Mouse (Mus musculus) right cerebral cortex, postnatal 36 days (tissue): ENCODE results near the gene Btbd16.

Experiments
- DNase-seq, 2 experiments: peaks; one replicate each; pipeline ENCODE4 v3.0.0; 2022; ENCODE audit warnings: low spot score in 2 of 2, mixed read lengths in 1 of 2

Btbd16 gene

GRCm38 (mm10) chr7:130773914-130774630 lies at the start of gene Btbd16:
Gene Btbd16 (plus strand): TSS chr7:130774069.
- no peak for DNase-seq

- DNase-seq: no peak
Measured at GRCm38 (mm10) chr7:130726185-130726584, 47.7 kb upstream of the Btbd16 start.

GRCm38 (mm10) chr7:130726724-130727422 lies 47.0 kb upstream of the Btbd16 start:
- no peak for DNase-seq

- no peak for DNase-seq
Measured at GRCm38 (mm10) chr7:130727560-130727959, 46.3 kb upstream of the Btbd16 start.

GRCm38 (mm10) chr7:130731792-130732191 lies 42.1 kb upstream of the Btbd16 start:
- no peak for DNase-seq

GRCm38 (mm10) chr7:130732908-130733307 lies 41.0 kb upstream of the Btbd16 start:
- DNase-seq: no peak

- no peak for DNase-seq
Measured at GRCm38 (mm10) chr7:130733423-130733822, 40.4 kb upstream of the Btbd16 start.

GRCm38 (mm10) chr7:130734195-130734787 lies 39.6 kb upstream of the Btbd16 start:
- DNase-seq: no peak

- DNase-seq: no peak
Measured at GRCm38 (mm10) chr7:130741099-130741498, 32.8 kb upstream of the Btbd16 start.

GRCm38 (mm10) chr7:130743239-130744025 lies 30.4 kb upstream of the Btbd16 start:
- no peak for DNase-seq

GRCm38 (mm10) chr7:130749165-130749564 lies 24.7 kb upstream of the Btbd16 start:
- no peak for DNase-seq

GRCm38 (mm10) chr7:130750752-130751490 lies 22.9 kb upstream of the Btbd16 start:
- no peak for DNase-seq

GRCm38 (mm10) chr7:130751678-130752077 lies 22.2 kb upstream of the Btbd16 start:
- no peak for DNase-seq

- DNase-seq: no peak
Measured at GRCm38 (mm10) chr7:130754790-130755189, 19.1 kb upstream of the Btbd16 start.

GRCm38 (mm10) chr7:130756343-130756835 lies 17.5 kb upstream of the Btbd16 start:
- DNase-seq: no peak

GRCm38 (mm10) chr7:130757326-130757865 lies 16.5 kb upstream of the Btbd16 start:
- DNase-seq: no peak

- peak; percentile 49 to 64 for DNase-seq
Measured at GRCm38 (mm10) chr7:130762071-130762897, 11.6 kb upstream of the Btbd16 start.

GRCm38 (mm10) chr7:130764160-130764559 lies 9.7 kb upstream of the Btbd16 start:
- DNase-seq: no peak

- no peak for DNase-seq
Measured at GRCm38 (mm10) chr7:130766411-130767170, 7.3 kb upstream of the Btbd16 start.
